Mouse (Mus musculus) forelimb bud, embryonic 11.5 days (tissue): ENCODE data around the gene Slc39a12.

Experiments used
- DNase-seq: peaks from one replicate; pipeline ENCODE4 v3.0.0-alpha.2; 2012; ENCODE audit warnings: low read depth, low spot score

Gene Slc39a12

DNA sequence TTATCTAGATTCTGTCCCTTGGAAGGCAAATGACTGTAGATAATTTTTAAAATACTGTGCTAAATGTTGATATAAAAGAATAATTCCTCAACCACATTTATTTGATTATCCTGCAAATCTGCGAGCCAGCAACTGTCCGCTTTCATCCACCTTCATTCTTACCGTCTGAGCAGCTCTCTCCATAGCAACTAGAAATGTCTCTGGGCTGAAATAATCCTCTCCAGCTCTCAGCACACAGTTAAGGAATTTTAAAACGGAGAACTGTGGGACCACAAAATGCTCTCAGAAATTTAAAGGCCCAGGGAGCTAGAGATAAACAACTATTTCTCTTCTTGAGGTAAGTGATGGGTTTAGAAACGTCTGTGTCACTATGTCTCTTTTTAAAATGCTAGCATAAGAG lies at the start of gene Slc39a12:
TSS of gene Slc39a12 (plus strand) at position 155 of the 400 bp plus-strand sequence.
- DNase-seq = no peak

DNA sequence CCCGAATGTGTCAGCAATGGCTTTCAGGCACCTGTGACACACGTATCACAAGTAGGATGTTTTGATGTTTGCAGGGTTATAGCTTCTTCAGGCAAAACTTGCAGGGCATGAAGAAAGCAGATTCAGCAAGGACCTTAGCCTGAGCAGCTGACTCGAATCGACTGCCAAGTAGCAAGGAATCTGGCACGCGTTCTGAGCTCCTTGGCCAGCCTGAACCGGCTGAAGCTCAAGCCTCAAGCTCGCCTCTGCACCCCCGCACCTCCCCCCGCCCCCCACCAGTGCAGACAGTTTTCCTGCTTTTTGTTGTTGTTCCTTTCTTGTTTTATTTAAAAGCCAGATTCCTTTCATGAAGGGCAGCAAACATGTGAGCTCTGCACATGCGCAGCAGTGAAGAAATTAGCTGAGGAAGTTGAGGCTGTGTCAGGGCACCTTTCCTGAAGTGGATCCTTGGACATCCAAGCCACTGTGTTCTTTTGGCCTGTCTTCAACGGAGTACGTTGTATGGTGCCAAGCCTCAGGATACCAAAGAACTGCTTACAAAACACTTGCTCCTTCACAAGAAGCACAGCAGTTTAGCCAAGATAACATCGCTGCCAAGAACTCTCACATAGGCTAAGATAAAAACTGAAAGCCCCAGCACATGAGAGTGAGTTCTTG lies 46.3 kb upstream of the Slc39a12 start:
- DNase-seq = no peak

DNA sequence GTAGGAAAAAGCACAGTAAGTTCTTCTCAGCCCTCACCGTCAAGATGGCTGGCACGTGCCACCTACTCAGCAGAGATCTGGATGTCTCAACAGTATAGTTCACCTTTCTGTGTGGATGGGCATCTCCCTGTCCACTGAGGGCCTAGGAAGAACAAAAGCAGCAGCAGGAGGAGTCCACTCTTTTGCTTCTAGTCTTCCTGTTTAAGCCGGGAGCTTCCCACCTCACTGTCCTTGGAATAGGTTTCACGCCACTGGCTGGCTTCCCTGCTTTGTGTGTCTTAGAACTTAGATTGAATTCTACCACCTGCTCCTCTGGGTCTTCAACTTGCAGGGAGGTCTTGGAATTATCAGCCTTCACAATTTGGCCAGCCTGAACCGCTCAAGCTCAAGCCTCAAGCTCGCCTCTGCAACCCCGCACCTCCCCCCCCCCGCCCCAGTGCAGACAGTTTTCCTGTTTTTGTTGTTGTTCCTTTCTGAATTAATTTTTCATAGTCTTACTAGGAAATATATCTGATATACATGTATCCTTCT lies 45.7 kb upstream of the Slc39a12 start:
- DNase-seq = no peak

GRCm38 (mm10) chr2:14388856-14389255 lies 740 bp downstream of the Slc39a12 start:
- peak; percentile 23 for DNase-seq

DNA sequence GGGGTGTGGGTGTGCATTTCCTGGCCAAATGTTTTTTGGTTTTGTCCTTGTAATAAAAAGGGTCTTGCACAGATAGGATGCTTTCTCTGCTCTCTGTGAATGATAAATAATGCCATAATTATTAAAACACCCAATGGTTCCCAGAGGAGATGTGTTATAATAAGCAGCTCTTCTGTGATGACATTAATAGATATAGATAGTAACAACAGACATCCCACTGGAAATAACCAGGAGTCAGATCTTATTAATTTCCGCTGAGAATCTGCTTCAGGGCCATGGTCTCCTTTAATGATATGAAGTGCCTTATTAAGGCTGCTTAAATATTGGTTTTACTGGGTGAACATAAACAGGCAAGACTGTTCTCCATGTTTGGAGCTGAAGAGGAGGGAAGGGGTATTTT lies 2.8 kb downstream of the Slc39a12 start:
- no peak for DNase-seq

DNA sequence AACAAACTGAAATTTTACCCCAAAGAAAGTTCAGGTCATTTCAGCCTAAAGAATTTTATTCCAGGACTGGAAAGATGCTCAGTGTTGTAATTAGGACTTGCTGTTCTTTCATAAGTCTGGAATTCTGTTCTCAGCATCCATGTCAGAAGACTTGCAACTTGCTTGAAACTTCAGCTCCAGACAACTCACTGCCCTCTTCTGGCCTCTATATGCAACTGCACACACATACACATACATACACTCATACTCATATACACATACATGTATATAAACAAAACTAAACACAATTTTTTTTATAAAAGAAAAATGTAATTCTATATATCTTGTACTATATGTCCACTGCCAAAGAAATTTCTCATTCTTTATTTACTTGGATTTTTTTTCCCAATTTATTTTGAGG lies 14.9 kb downstream of the Slc39a12 start:
- no peak for DNase-seq

DNA sequence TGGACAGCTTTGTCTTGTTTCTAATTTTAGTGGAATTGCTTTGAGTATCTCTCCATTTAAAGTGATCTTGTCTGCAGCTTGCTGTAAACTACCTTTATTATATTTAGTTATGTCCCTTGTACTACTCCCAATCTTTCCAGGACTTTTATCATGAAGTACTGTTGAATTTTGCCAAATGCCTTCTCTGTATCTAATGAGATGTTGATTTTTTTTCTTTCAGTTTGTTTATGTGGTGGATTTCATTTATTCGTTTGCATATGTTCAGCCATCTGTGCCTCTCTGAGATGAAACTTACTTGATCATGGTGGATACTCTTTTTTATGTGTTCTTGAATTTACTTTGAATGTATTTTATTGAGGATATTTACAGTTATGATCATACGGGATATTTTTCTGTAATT lies 40.9 kb downstream of the Slc39a12 start:
- DNase-seq = no peak

DNA sequence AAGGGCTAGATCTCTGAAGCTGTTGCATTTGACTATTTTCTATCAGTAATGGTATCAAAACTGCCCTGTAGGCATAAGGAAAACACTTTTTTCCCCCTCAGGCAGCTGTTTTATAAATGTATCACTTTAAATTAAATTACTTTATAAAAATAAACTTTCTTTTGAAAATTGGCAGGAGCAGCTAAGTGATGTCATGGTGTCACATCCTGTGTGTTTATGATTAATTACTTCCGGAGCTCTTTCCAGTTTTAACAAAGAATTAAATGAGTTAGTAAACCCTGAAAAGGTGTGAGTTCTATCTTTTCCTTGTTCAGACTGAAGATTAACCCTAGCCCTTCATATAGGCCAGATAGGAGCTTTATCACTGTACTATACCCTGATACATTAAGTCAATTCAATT lies 59.2 kb downstream of the Slc39a12 start:
- no peak for DNase-seq

DNA sequence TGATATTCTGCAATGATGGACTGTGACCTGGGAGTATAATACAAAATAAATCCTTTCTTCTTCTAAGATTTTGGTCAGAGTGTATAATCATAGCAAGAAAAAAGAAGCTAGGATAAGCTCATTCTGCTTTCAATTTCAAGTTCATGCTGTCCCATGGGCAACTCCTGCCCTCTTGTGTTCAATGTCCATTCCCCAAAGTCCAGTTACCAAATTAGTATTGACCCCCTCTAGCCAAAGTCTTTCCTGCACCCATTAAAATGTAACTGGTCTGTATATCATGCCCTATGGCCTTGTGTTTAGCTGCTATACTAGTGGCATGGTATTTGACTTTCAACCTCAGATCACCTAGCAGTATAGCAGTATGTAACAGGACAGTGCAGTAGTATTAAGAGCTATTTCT lies 62.8 kb downstream of the Slc39a12 start:
- no peak for DNase-seq

DNA sequence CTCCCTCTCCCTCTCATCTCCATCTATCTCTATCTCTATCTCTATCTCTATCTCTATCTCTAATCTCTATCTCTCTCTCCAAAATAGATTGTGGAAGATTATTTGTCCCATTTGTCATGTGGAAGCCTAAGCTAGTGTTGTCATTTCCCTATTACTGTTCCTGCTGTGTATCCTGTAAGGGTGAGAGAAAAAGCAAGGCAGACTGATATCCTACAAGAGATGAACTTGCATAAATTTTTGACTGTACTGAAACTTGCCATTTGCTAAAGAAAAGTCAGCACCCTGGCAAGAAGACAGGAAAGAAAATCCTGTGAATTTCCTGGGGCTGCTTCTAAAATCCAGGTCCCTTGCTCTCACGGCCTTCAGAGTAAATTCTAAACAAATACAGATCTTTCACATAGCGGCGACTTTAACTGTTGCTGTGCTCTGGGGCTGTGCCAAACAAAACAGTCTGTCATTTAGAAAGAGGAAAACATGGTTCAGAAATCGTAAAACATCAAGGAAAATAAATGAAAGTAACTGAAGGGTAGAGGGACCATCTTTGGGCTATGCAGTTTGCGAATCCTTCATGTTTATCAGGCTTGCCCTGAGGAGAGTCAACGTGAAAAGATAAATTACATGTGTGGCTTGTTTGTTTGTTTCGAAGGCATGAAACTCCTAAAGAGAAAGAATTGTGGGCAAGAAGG lies 67.0 kb downstream of the Slc39a12 start:
- no peak for DNase-seq

DNA sequence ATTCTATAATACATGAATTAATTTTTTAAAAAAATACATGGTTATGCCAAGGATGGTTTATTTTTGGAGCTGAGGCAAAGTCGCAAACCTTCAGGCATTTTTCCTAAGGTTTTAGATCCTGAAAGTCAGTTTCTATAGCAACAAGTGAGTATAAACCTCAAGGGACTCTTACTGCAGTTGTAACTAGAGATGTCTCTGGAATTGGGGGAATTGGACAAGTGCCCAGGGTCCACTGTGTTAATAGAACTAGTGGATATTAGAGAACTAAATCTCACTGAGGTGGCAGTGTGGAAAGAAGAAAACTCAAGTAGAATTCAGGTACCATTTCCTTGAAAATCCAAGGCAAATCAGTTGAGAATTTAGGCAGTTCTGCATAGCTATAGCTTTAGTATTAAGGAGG lies 76.3 kb downstream of the Slc39a12 start:
- DNase-seq = no peak

- DNase-seq = no peak
These were observed 106.0 kb downstream of the Slc39a12 start for GRCm38 (mm10) chr2:14494132-14494531.

DNA sequence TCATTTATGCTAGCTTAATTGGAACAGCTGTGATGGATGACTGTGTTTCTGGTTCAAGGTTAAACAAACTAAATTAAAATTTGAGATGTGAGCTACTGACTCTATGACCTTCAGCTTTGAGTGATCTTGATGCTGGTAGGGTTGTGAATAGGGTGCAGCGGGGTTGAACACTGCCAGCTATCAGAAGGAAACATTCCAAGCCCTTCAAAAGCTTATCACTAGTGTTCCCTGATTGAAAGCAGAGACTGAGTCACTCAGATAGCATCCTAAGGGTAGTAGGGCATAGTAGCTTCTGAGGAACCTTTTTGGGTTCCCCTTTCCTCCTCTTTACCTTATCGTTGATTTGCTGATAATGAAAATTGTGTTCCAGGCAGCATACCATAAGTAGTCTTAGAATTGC lies 108.0 kb downstream of the Slc39a12 start:
- no peak for DNase-seq

DNA sequence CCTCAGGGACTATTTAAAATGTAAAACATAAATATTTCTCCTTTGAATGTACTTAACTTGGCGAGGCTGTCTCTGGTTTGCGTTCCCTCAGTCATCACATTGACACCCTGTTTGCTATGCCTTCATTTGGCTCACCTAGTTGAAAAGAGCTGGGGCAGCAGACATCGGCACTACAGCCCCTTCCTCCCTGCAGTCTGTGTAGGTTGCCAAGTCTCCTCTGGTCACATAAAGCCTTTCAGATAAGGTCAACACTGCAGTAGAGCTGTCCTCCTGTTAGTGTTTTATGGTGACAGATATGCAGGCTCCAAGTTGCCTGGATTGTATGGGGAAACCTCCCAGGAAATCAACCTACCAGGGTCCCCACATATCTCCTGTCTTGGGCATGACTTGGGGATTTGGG lies 114.4 kb downstream of the Slc39a12 start:
- no peak for DNase-seq

GRCm38 (mm10) chr2:14518237-14518636 lies 130.1 kb downstream of the Slc39a12 start:
- no peak for DNase-seq

GRCm38 (mm10) chr2:14534325-14535077 lies 146.4 kb downstream of the Slc39a12 start:
- DNase-seq = no peak

GRCm38 (mm10) chr2:14535246-14535671 lies 147.1 kb downstream of the Slc39a12 start:
- DNase-seq = peak; percentile 1

- DNase-seq = no peak
These were observed 149.7 kb downstream of the Slc39a12 start for GRCm38 (mm10) chr2:14537781-14538180.

GRCm38 (mm10) chr2:14543355-14543754 lies 155.2 kb downstream of the Slc39a12 start:
- DNase-seq = no peak

DNA sequence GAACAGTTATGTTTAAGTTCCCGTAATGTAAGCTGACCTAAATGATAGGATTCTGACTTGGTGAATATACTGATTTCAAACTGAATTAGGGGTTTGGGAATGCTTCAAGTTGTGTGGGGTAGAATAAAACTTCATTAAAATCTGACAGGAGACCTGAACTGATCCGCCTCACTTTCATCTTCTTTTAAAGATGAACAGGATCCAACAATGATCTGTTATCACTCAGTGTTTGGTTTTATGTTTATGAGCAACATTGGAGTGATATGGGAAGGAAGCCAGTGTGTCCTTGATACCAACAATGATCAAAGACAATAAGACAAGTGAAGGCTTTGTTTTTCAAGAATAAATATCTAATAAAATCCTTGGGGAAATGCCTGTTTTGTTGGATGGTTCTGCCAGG lies 155.7 kb downstream of the Slc39a12 start:
- DNase-seq = no peak
